Mouse (Mus musculus): Measurements from ENCODE around the gene Fam160a1. TPM values are rescaled to one million over a fixed set of nuclear protein-coding genes. Genes with fewer than 3 reads are reported as not detected.

Fam160a1 gene
- total and polyA plus RNA-seq, 2 experiments from 2014 or later: 0.32 to 1.2 TPM

DNA sequence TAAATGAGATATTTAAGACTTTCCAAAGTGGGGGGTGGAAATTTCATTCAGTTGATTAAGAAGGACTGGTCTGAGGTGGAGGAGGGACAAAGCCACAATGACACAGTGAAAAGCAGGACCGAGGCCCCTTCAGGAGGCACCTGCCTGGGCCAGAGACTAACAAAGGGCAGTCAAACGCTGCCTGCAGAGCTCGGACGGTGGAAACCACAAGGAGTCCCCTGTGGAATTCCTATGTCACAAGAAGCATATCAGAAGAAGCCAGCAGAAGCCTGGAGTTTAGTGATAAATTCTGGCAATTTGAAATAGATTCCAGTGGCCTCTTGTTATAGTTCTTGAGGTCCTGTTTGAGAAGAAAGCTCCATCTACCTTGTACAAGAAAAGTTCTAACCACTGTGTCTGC lies 40.0 kb upstream of the Fam160a1 start:
- Histone ChIP-seq H3K36me3 (ENCODE audit: insufficient read depth, low read length) (no peaks in the 10 kb centered on the region), H3K4me2 (ENCODE audit: low read depth, low read length, poor library complexity, severe bottlenecking) (no peak overlapping the region), H3K27me3 (ENCODE audit: insufficient read depth, low read length) (no peaks in the 10 kb centered on the region), H3K9me3 (ENCODE audit: low read length) (no peaks in the 10 kb centered on the region), H3K27ac (ENCODE audit: low read depth, low read length) (no peak overlapping the region), H3K4me1 (ENCODE audit: insufficient read depth, low read length) (no peaks in the 10 kb centered on the region), H3K4me3 (ENCODE audit: low read depth, low read length) (no peak overlapping the region), H3K9ac (replicated peaks; ENCODE audit: low read length, poor library complexity, severe bottlenecking) (no peak overlapping the region)
- DNase-seq (ENCODE audit: low spot score) (no peak), ATAC-seq (ENCODE audit: low FRiP score) (no peak)
- 19% methylated on average over 4 of the region's 4 CpGs for WGBS
- no peak for TF ChIP-seq CTCF (IDR thresholded peaks at IDR 0.05)

DNA sequence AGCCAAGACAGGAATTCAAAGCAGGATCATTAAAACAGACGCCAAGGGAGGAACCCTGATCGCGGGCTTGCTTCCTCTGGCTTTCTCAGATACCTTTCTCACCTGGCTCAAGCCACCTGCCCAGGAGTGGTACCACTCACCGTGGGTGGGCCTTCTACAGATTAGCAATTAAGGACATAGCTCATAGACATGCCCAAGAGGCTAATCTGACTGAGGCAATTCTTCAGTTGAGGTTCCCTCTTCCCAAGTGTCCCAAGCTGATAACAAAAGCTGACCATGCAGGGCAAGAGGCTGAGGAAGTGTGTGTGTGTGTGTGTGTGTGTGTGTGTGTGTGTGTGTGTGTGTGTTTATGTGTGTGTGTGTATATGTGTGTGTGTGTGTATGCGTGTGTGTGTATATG lies 38.9 kb upstream of the Fam160a1 start:
- Histone ChIP-seq H3K27me3 (ENCODE audit: insufficient read depth, low read length) (no peaks in the 10 kb centered on the region), H3K4me2 (ENCODE audit: low read depth, low read length, poor library complexity, severe bottlenecking) (no peak overlapping the region), H3K36me3 (ENCODE audit: insufficient read depth, low read length) (no peaks in the 10 kb centered on the region), H3K9ac (replicated peaks; ENCODE audit: low read length, poor library complexity, severe bottlenecking) (no peak overlapping the region), H3K27ac (ENCODE audit: low read depth, low read length) (no peak overlapping the region), H3K4me1 (ENCODE audit: insufficient read depth, low read length) (no peaks in the 10 kb centered on the region), H3K4me3 (ENCODE audit: low read depth, low read length) (no peak overlapping the region), H3K9me3 (ENCODE audit: low read length) (no peaks in the 10 kb centered on the region)
- TF ChIP-seq CTCF (IDR thresholded peaks at IDR 0.05): no peak
- 92% methylated on average over 5 of the region's 5 CpGs for WGBS
- ATAC-seq (ENCODE audit: low FRiP score) (no peak), DNase-seq (ENCODE audit: low spot score) (no peak)

DNA sequence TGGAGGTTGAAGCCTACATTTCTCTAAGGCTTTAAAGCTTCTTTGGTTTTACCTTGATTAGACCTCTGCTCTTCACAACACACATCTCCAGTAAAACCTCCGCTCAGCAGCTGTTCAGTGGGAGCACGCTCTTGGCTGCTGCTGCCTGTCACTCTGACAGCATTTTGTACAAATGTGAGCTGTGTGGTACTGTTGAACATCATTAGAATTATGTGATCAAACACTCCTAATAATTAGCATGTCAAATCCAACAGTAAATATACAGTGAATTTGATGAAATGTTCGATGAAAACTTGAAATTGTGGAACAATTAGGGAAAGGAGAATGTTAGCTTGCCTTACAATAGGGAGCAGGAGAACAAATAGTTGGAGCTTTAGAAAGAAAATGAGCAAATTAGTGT lies 38.0 kb upstream of the Fam160a1 start:
- no peak for TF ChIP-seq CTCF (IDR thresholded peaks at IDR 0.05)
- H3K36me3 ChIP-seq (ENCODE audit: insufficient read depth, low read length): no peaks in the 10 kb centered on the region
- WGBS: 77% methylated on average over 3 of the region's 3 CpGs

DNA sequence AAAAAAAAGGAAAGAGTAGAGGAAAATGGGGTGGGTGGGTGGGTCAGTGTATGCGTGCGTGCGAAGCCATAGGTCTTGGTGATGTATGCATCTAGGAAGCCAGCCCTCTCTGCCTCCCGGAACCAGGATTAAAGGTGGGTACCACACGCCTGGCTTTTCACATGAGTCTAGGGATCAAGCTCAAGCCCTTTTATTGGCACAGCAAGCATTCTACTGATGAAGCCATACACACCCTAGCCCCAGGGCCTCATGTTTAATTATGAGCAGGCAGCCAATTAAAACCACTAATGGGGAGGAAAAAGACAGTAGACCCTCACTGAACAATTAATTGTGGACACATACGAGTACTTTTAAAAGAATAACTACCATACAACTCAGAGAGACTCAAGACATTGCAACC lies 37.1 kb upstream of the Fam160a1 start:
- H3K9ac ChIP-seq (replicated peaks; ENCODE audit: low read length, poor library complexity, severe bottlenecking): no peak overlapping the region
- no peaks in the 10 kb centered on the region for H3K27me3 ChIP-seq (ENCODE audit: insufficient read depth, low read length)
- ATAC-seq (ENCODE audit: low FRiP score) (no peak), DNase-seq (ENCODE audit: low spot score) (no peak)
- no peak overlapping the region for H3K4me3 ChIP-seq (ENCODE audit: low read depth, low read length)
- WGBS: 66% methylated on average over 6 of the region's 6 CpGs
- H3K36me3 ChIP-seq (ENCODE audit: insufficient read depth, low read length): no peaks in the 10 kb centered on the region
- no peak overlapping the region for H3K4me2 ChIP-seq (ENCODE audit: low read depth, low read length, poor library complexity, severe bottlenecking)
- TF ChIP-seq CTCF (IDR thresholded peaks at IDR 0.05): no peak
- no peaks in the 10 kb centered on the region for H3K4me1 ChIP-seq (ENCODE audit: insufficient read depth, low read length)
- no peaks in the 10 kb centered on the region for H3K9me3 ChIP-seq (ENCODE audit: low read length)
- no peak overlapping the region for H3K27ac ChIP-seq (ENCODE audit: low read depth, low read length)

More for the DNA sequence above, 38.0 kb upstream of the Fam160a1 start:
- no peak for DNase-seq (ENCODE audit: low spot score)
- no peak overlapping the region for H3K27ac ChIP-seq (ENCODE audit: low read depth, low read length)
- no peaks in the 10 kb centered on the region for H3K9me3 ChIP-seq (ENCODE audit: low read length)
- no peak overlapping the region for H3K4me2 ChIP-seq (ENCODE audit: low read depth, low read length, poor library complexity, severe bottlenecking)
- no peak overlapping the region for H3K9ac ChIP-seq (replicated peaks; ENCODE audit: low read length, poor library complexity, severe bottlenecking)
- H3K27me3 ChIP-seq (ENCODE audit: insufficient read depth, low read length): no peaks in the 10 kb centered on the region
- H3K4me1 ChIP-seq (ENCODE audit: insufficient read depth, low read length): no peaks in the 10 kb centered on the region
- H3K4me3 ChIP-seq (ENCODE audit: low read depth, low read length): no peak overlapping the region
- no peak for ATAC-seq (ENCODE audit: low FRiP score)

DNA sequence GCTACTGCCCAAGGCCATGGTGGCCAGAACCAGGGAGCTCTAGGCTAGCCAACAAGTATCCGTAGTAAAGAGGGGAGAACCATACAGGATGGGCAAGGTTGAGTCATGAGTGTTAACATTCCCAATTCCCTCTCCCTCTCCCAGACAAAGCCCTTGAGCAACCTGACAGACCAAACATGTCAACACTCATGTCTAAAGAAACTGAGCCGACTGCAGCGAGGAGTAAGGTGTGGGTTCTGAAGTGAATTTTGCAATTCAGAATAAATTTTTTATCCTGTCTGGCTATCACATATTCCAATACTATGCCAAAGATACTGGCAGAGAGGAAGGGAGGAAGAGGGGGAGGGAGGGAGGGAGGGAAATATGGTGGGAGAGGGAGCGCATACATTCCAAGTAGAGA lies 36.6 kb upstream of the Fam160a1 start:
- Histone ChIP-seq H3K36me3 (ENCODE audit: insufficient read depth, low read length) (no peaks in the 10 kb centered on the region), H3K27ac (ENCODE audit: low read depth, low read length) (no peak overlapping the region), H3K4me2 (ENCODE audit: low read depth, low read length, poor library complexity, severe bottlenecking) (no peak overlapping the region), H3K9me3 (ENCODE audit: low read length) (no peaks in the 10 kb centered on the region), H3K27me3 (ENCODE audit: insufficient read depth, low read length) (no peaks in the 10 kb centered on the region), H3K4me3 (ENCODE audit: low read depth, low read length) (no peak overlapping the region), H3K9ac (replicated peaks; ENCODE audit: low read length, poor library complexity, severe bottlenecking) (no peak overlapping the region), H3K4me1 (ENCODE audit: insufficient read depth, low read length) (no peaks in the 10 kb centered on the region)
- WGBS: 91% methylated on average over 4 of the region's 4 CpGs
- ATAC-seq (ENCODE audit: low FRiP score): no peak
- no peak for TF ChIP-seq CTCF (IDR thresholded peaks at IDR 0.05)
- DNase-seq (ENCODE audit: low spot score): no peak

DNA sequence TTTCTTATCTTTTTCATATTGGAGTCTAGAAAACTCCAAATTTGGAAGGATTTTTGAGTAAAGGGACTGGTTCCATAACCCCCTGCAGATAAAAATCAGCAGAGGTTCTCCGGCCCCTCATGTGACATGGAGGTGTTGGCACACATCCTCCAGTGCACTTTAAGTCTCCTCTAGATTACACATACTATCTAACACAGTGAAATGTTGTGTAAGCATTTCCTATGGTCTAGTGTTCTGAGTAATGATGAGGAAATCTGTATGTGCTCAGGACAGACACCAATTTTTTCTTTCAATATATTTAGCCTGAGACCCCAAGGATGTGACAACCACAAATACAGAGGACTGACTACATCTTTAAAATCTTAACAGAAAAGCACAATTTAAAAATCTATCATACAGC lies 33.0 kb upstream of the Fam160a1 start:
- Histone ChIP-seq H3K9me3 (ENCODE audit: low read length) (no peaks in the 10 kb centered on the region), H3K9ac (replicated peaks; ENCODE audit: low read length, poor library complexity, severe bottlenecking) (no peak overlapping the region), H3K27ac (ENCODE audit: low read depth, low read length) (no peak overlapping the region), H3K27me3 (ENCODE audit: insufficient read depth, low read length) (no peaks in the 10 kb centered on the region), H3K4me2 (ENCODE audit: low read depth, low read length, poor library complexity, severe bottlenecking) (no peak overlapping the region), H3K36me3 (ENCODE audit: insufficient read depth, low read length) (no peaks in the 10 kb centered on the region), H3K4me1 (ENCODE audit: insufficient read depth, low read length) (no peaks in the 10 kb centered on the region), H3K4me3 (ENCODE audit: low read depth, low read length) (no peak overlapping the region)
- WGBS: 95% methylated on average over 1 of the region's 1 CpGs
- ATAC-seq (ENCODE audit: low FRiP score) (no peak), DNase-seq (ENCODE audit: low spot score) (no peak)
- no peak for TF ChIP-seq CTCF (IDR thresholded peaks at IDR 0.05)

All from midbrain, postnatal 0 days (tissue).